Mouse (Mus musculus) heart, postnatal 0 days (tissue): ENCODE measurements at regions not wholly inside any gene's neighbourhood (a gene's known extent, or its start where the extent isn't known, plus 50 kb on each side); places are given as distances from the start of the nearest gene placed in this dataset.

Experiments used
- ATAC-seq: fragments of 200-750 bp; cut with Nextera tagmentation; 2 replicates; pipeline ENCODE4 v1.8.0; 2017; ENCODE audit warnings: low read depth, moderate number of reproducible peaks, moderate library complexity; ENCODE audit not compliant: insufficient read depth
- DNase-seq: peaks from one replicate; pipeline ENCODE4 v3.0.0-alpha.2; 2016; ENCODE audit warnings: low spot score
- H3K27ac ChIP-seq: fragments of 300-500 bp; sonication (generic); 2 replicates; pipeline ENCODE4 v1.5.1; 2014; ENCODE audit warnings: low read depth, mild to moderate bottlenecking
- H3K27me3 ChIP-seq: fragments of 300-500 bp; sonication (generic); 2 replicates; pipeline ENCODE4 v1.6.1; 2014; ENCODE audit warnings: low read length, mixed read lengths; ENCODE audit not compliant: control insufficient read depth, insufficient read depth
- H3K36me3 ChIP-seq: fragments of 300-500 bp; sonication (generic); replicated peaks from 2 replicates; pipeline ENCODE4 v1.6.1; 2014; ENCODE audit warnings: low read length, mixed read lengths; ENCODE audit not compliant: control insufficient read depth, insufficient read depth
- H3K4me1 ChIP-seq: fragments of 300-500 bp; sonication (generic); 2 replicates; pipeline ENCODE4 v1.6.1; 2014; ENCODE audit warnings: antibody characterized with exemption; ENCODE audit not compliant: control insufficient read depth, insufficient read depth
- H3K4me2 ChIP-seq: fragments of 300-500 bp; sonication (generic); 2 replicates; pipeline ENCODE4 v1.6.1; 2014; ENCODE audit warnings: low read depth, mild to moderate bottlenecking, low read length, moderate library complexity
- H3K4me3 ChIP-seq: fragments of 300-500 bp; sonication (generic); 2 replicates; pipeline ENCODE4 v1.5.1; 2014; ENCODE audit warnings: low read depth, low read length
- H3K9ac ChIP-seq: fragments of 300-500 bp; sonication (generic); replicated peaks from 2 replicates; pipeline ENCODE4 v1.6.1; 2014; ENCODE audit warnings: low read depth, low read length, mixed read lengths
- H3K9me3 ChIP-seq: fragments of 300-500 bp; sonication (generic); replicated peaks from 2 replicates; pipeline ENCODE4 v1.6.1; 2016; ENCODE audit warnings: low read length; ENCODE audit not compliant: control insufficient read depth
- CTCF ChIP-seq: IDR thresholded peaks from 2 replicates; pipeline ENCODE4 v1.5.1; 2016; ENCODE audit warnings: antibody characterized with exemption, control low read depth, low read depth
- EP300 ChIP-seq: IDR thresholded peaks from 2 replicates; pipeline ENCODE4 v1.6.1; 2016; ENCODE audit warnings: antibody characterized with exemption, low read depth
- WGBS: fragments of 180-500 bp; shearing (Covaris S2); extraction: QIAGEN DNeasy Blood & Tissue Kit; methylation state at CpG from one replicate; pipeline ENCODE4 v1.1.7; 2014; 5-methylcytosine and 5-hydroxymethylcytosine counted together

- 56% methylated on average over 9 of the region's 9 CpGs for WGBS
- H3K4me1 ChIP-seq, result no peaks in the 10 kb centered on the region
- H3K9me3 ChIP-seq, result no peaks in the 10 kb centered on the region; the same call in 1 of the 2 replicates
- H3K9ac ChIP-seq, result no peak overlapping the region
- H3K36me3 ChIP-seq, result no peaks in the 10 kb centered on the region
- TF ChIP-seq EP300 (no peak), CTCF (no peak)
- H3K27ac ChIP-seq, result no peak overlapping the region
- no peak overlapping the region for H3K4me2 ChIP-seq
- DNase-seq (no peak), ATAC-seq (no peak)
- no peaks in the 10 kb centered on the region for H3K27me3 ChIP-seq
- H3K4me3 ChIP-seq, result no peak overlapping the region
Observed at GRCm38 (mm10) chr17:80818477-80819028, 90.3 kb upstream of the Map4k3 start.

- H3K4me2 ChIP-seq, result no peak overlapping the region
- H3K4me3 ChIP-seq, result no peak overlapping the region
- ATAC-seq (no peak), DNase-seq (no peak)
- peak; percentile 60 for TF ChIP-seq CTCF
- no peak for TF ChIP-seq EP300
- no peaks in the 10 kb centered on the region; the same call in 1 of the 2 replicates for H3K9me3 ChIP-seq
- no peak overlapping the region for H3K9ac ChIP-seq
- no peaks in the 10 kb centered on the region for H3K4me1 ChIP-seq
- 77% methylated on average over 4 of the region's 4 CpGs for WGBS
- no peaks in the 10 kb centered on the region for H3K36me3 ChIP-seq
- H3K27me3 ChIP-seq, result no peaks in the 10 kb centered on the region
- no peak overlapping the region for H3K27ac ChIP-seq
Observed at GRCm38 (mm10) chr17:80815747-80816146, 87.5 kb upstream of the Map4k3 start.

GRCm38 (mm10) chr17:80813194-80813593 lies 84.9 kb upstream of the Map4k3 start:
- 85% methylated on average over 10 of the region's 10 CpGs for WGBS
- H3K4me1 ChIP-seq, result peaks cover 3% of the 10 kb centered on the region; the same call in 1 of the 2 replicates
- H3K9ac ChIP-seq, result no peak overlapping the region
- H3K27me3 ChIP-seq, result no peaks in the 10 kb centered on the region
- no peak overlapping the region for H3K4me2 ChIP-seq
- no peak for ATAC-seq
- H3K27ac ChIP-seq, result no peak overlapping the region
- no peak for DNase-seq
- H3K9me3 ChIP-seq, result no peaks in the 10 kb centered on the region; the same call in 1 of the 2 replicates
- H3K36me3 ChIP-seq, result no peaks in the 10 kb centered on the region
- TF ChIP-seq CTCF, result no peak
- no peak for TF ChIP-seq EP300
- no peak overlapping the region for H3K4me3 ChIP-seq

GRCm38 (mm10) chr17:80809275-80809674 lies 81.0 kb upstream of the Map4k3 start:
- H3K9ac ChIP-seq, result no peak overlapping the region
- H3K36me3 ChIP-seq, result no peaks in the 10 kb centered on the region
- WGBS, result 89% methylated on average over 5 of the region's 5 CpGs
- no peak for ATAC-seq
- H3K4me1 ChIP-seq, result peaks cover 10% of the 10 kb centered on the region
- H3K27me3 ChIP-seq, result no peaks in the 10 kb centered on the region
- no peak overlapping the region for H3K4me3 ChIP-seq
- H3K9me3 ChIP-seq, result no peaks in the 10 kb centered on the region
- H3K27ac ChIP-seq, result no peak overlapping the region
- DNase-seq, result no peak
- TF ChIP-seq EP300 (no peak), CTCF (no peak)
- no peak overlapping the region for H3K4me2 ChIP-seq

GRCm38 (mm10) chr17:80808069-80808468 lies 79.8 kb upstream of the Map4k3 start:
- ATAC-seq (peak; percentile 78), DNase-seq (peak; percentile 75)
- H3K4me1 ChIP-seq, result peaks cover 16% of the 10 kb centered on the region
- H3K4me3 ChIP-seq, result no peak overlapping the region
- H3K9me3 ChIP-seq, result no peaks in the 10 kb centered on the region
- H3K27me3 ChIP-seq, result no peaks in the 10 kb centered on the region
- H3K27ac ChIP-seq, result no peak overlapping the region
- H3K9ac ChIP-seq, result no peak overlapping the region
- 11% methylated on average over 10 of the region's 10 CpGs for WGBS
- H3K36me3 ChIP-seq, result no peaks in the 10 kb centered on the region
- TF ChIP-seq CTCF (no peak), EP300 (no peak)
- H3K4me2 ChIP-seq, result no peak overlapping the region

GRCm38 (mm10) chr17:80803361-80803915 lies 75.2 kb upstream of the Map4k3 start:
- Histone ChIP-seq H3K9me3 (no peaks in the 10 kb centered on the region), H3K27me3 (no peaks in the 10 kb centered on the region), H3K36me3 (no peaks in the 10 kb centered on the region), H3K4me2 (no peak overlapping the region), H3K27ac (no peak overlapping the region; the same call in 1 of the 2 replicates), H3K9ac (no peak overlapping the region), H3K4me1 (peaks cover 39% of the 10 kb centered on the region), H3K4me3 (no peak overlapping the region)
- DNase-seq (no peak), ATAC-seq (no peak)
- 87% methylated on average over 8 of the region's 8 CpGs for WGBS
- TF ChIP-seq EP300, result no peak
- TF ChIP-seq CTCF, result no peak
